Mouse (Mus musculus) mature B cell (primary cell): ENCODE measurements around the gene Git2.

ENCODE experiments used
- in situ Hi-C: fragments of 300-500 bp; cut with MboI; formaldehyde crosslinking; loops from 2 replicates; pipeline ENCODE4 v1.14.3; 2019

The Git2 gene

GRCm38 (mm10) chr5:114720784-114721183 is 54.5 kb downstream of the Git2 start:
- in situ Hi-C loops, result no loop called here

GRCm38 (mm10) chr5:114719928-114720270 is 55.4 kb downstream of the Git2 start:
- in situ Hi-C loops, result no loop called here

- in situ Hi-C loops, result no loop called here
These were observed 56.1 kb downstream of the Git2 start for GRCm38 (mm10) chr5:114719003-114719927.

GRCm38 (mm10) chr5:114718483-114718882 is 56.8 kb downstream of the Git2 start:
- in situ Hi-C loops, result no loop called here

- in situ Hi-C loops, result no loop called here
These were observed 57.4 kb downstream of the Git2 start for GRCm38 (mm10) chr5:114717937-114718336.

- in situ Hi-C loops, result no loop called here
These were observed 58.0 kb downstream of the Git2 start for GRCm38 (mm10) chr5:114717292-114717691.

GRCm38 (mm10) chr5:114714551-114714950 is 60.8 kb downstream of the Git2 start:
- in situ Hi-C loops, result no loop called here

- in situ Hi-C loops, result no loop called here
These were observed 66.0 kb downstream of the Git2 start for GRCm38 (mm10) chr5:114709357-114709756.

GRCm38 (mm10) chr5:114708491-114708890 is 66.8 kb downstream of the Git2 start:
- in situ Hi-C loops, result no loop called here

- in situ Hi-C loops, result no loop called here
These were observed 67.8 kb downstream of the Git2 start, which contains the start of gene Tchp for GRCm38 (mm10) chr5:114707265-114708068. Gene Tchp (plus strand): TSS chr5:114707760.

- in situ Hi-C loops, result no loop called here
These were observed 72.6 kb downstream of the Git2 start for GRCm38 (mm10) chr5:114702403-114703392.

GRCm38 (mm10) chr5:114699015-114699414 is 76.3 kb downstream of the Git2 start:
- in situ Hi-C loops, result no loop called here

- in situ Hi-C loops, result no loop called here
These were observed 77.1 kb downstream of the Git2 start for GRCm38 (mm10) chr5:114698044-114698746.

- in situ Hi-C loops, result no loop called here
These were observed 78.4 kb downstream of the Git2 start for GRCm38 (mm10) chr5:114696939-114697338.

GRCm38 (mm10) chr5:114695775-114696174 is 79.5 kb downstream of the Git2 start:
- in situ Hi-C loops, result no loop called here

GRCm38 (mm10) chr5:114690633-114691567 is 84.4 kb downstream of the Git2 start, which contains the start of gene Gltp:
Gene Gltp (minus strand): TSS chr5:114690984.
- in situ Hi-C loops, result no loop called here

GRCm38 (mm10) chr5:114689700-114690366 is 85.5 kb downstream of the Git2 start:
- in situ Hi-C loops, result no loop called here

GRCm38 (mm10) chr5:114688703-114689102 is 86.6 kb downstream of the Git2 start:
- in situ Hi-C loops, result no loop called here

- in situ Hi-C loops, result no loop called here
These were observed 87.4 kb downstream of the Git2 start for GRCm38 (mm10) chr5:114687901-114688300.
